Mouse (Mus musculus): Measurements from ENCODE around the gene Nr4a2. TPM values are rescaled to one million over a fixed set of nuclear protein-coding genes. Genes with fewer than 3 reads are reported as not detected.

Nr4a2 gene
- polyA plus RNA-seq, 1 experiment from 2014 or later, result 25.7 TPM

GRCm38 (mm10) chr2:57109926-57110325 lies 13.9 kb downstream of the Nr4a2 start:
- no peak for ATAC-seq (ENCODE audit: low FRiP score)
- 3% methylated on average over 14 of the region's 14 CpGs for WGBS
- peak overlapping the region; percentile 46; the same call in 1 of the 2 replicates for H3K9ac ChIP-seq
- no peaks in the 10 kb centered on the region for H3K36me3 ChIP-seq
- peak overlapping the region; percentile 14 for H3K4me3 ChIP-seq
- peak overlapping the region; percentile 19; the same call in 1 of the 2 replicates for H3K27ac ChIP-seq
- peaks cover 40% of the 10 kb centered on the region for H3K4me1 ChIP-seq (replicated peaks)
- H3K9me3 ChIP-seq, result no peaks in the 10 kb centered on the region
- H3K27me3 ChIP-seq, result peaks cover 90% of the 10 kb centered on the region
- H3K4me2 ChIP-seq, result peak overlapping the region; percentile 22; the same call in 1 of the 2 replicates

DNA sequence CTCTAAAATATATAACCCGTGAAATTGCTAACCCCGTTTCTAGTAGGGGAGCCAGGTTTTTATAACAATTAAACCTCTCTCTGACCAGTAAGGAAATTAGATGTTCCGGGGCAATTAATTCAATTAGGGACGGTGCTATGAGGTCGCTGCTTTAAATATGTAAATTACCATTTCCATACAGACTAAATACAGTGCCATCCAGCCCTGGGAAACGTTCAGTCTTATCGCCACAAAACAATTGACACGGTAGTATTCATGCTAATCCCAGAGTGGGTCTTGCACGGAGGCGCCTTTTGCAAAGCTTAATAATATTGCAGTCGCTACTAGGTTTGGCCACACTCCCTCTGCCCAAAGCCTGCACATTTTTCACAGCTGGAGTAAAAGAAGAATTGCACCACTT lies 14.5 kb downstream of the Nr4a2 start:
- peak overlapping the region; percentile 14 for H3K4me3 ChIP-seq
- H3K36me3 ChIP-seq, result no peaks in the 10 kb centered on the region
- H3K4me2 ChIP-seq, result peak overlapping the region; percentile 22; the same call in 1 of the 2 replicates
- H3K4me1 ChIP-seq (replicated peaks), result peaks cover 42% of the 10 kb centered on the region
- peaks cover 91% of the 10 kb centered on the region for H3K27me3 ChIP-seq
- WGBS, result 2% methylated on average over 11 of the region's 11 CpGs
- H3K9ac ChIP-seq, result no peak overlapping the region
- ATAC-seq (ENCODE audit: low FRiP score), result peak; percentile 41; the same call in 1 of the 2 replicates
- no peaks in the 10 kb centered on the region for H3K9me3 ChIP-seq
- H3K27ac ChIP-seq, result no peak overlapping the region

- Histone ChIP-seq H3K27me3 (peaks cover 91% of the 10 kb centered on the region), H3K36me3 (no peaks in the 10 kb centered on the region), H3K4me2 (peak overlapping the region; percentile 6), H3K27ac (no peak overlapping the region), H3K9ac (no peak overlapping the region), H3K9me3 (no peaks in the 10 kb centered on the region), H3K4me3 (peak overlapping the region; percentile 7; the same call in 1 of the 2 replicates), H3K4me1 (replicated peaks) (peaks cover 37% of the 10 kb centered on the region)
- 11% methylated on average over 7 of the region's 7 CpGs for WGBS
- no peak for ATAC-seq (ENCODE audit: low FRiP score)
Observed at GRCm38 (mm10) chr2:57108349-57108930, 15.4 kb downstream of the Nr4a2 start.

- Histone ChIP-seq H3K36me3 (no peaks in the 10 kb centered on the region), H3K27me3 (peaks cover 96% of the 10 kb centered on the region), H3K4me3 (no peak overlapping the region), H3K4me2 (no peak overlapping the region), H3K4me1 (replicated peaks) (peaks cover 38% of the 10 kb centered on the region), H3K27ac (no peak overlapping the region; the same call in 1 of the 2 replicates), H3K9me3 (no peaks in the 10 kb centered on the region), H3K9ac (no peak overlapping the region)
- WGBS, result 3% methylated on average over 7 of the region's 7 CpGs
- no peak for ATAC-seq (ENCODE audit: low FRiP score)
Observed at GRCm38 (mm10) chr2:57105401-57105800, 18.4 kb downstream of the Nr4a2 start.

- Histone ChIP-seq H3K4me2 (no peak overlapping the region), H3K9me3 (no peaks in the 10 kb centered on the region), H3K4me3 (no peak overlapping the region), H3K27me3 (peaks cover 96% of the 10 kb centered on the region), H3K27ac (no peak overlapping the region), H3K36me3 (no peaks in the 10 kb centered on the region), H3K4me1 (replicated peaks) (peaks cover 31% of the 10 kb centered on the region), H3K9ac (no peak overlapping the region)
- 4% methylated on average over 8 of the region's 8 CpGs for WGBS
- no peak for ATAC-seq (ENCODE audit: low FRiP score)
Observed at GRCm38 (mm10) chr2:57104731-57105130, 19.1 kb downstream of the Nr4a2 start.

GRCm38 (mm10) chr2:57103845-57104660 lies 19.8 kb downstream of the Nr4a2 start:
- Histone ChIP-seq H3K36me3 (no peaks in the 10 kb centered on the region), H3K27ac (no peak overlapping the region), H3K27me3 (peaks cover 95% of the 10 kb centered on the region), H3K9me3 (no peaks in the 10 kb centered on the region), H3K4me1 (replicated peaks) (peaks cover 24% of the 10 kb centered on the region), H3K9ac (no peak overlapping the region), H3K4me3 (no peak overlapping the region), H3K4me2 (peak overlapping the region; percentile 25; the same call in 1 of the 2 replicates)
- under 1% methylated on average over 26 of the region's 26 CpGs for WGBS
- ATAC-seq (ENCODE audit: low FRiP score), result no peak

DNA sequence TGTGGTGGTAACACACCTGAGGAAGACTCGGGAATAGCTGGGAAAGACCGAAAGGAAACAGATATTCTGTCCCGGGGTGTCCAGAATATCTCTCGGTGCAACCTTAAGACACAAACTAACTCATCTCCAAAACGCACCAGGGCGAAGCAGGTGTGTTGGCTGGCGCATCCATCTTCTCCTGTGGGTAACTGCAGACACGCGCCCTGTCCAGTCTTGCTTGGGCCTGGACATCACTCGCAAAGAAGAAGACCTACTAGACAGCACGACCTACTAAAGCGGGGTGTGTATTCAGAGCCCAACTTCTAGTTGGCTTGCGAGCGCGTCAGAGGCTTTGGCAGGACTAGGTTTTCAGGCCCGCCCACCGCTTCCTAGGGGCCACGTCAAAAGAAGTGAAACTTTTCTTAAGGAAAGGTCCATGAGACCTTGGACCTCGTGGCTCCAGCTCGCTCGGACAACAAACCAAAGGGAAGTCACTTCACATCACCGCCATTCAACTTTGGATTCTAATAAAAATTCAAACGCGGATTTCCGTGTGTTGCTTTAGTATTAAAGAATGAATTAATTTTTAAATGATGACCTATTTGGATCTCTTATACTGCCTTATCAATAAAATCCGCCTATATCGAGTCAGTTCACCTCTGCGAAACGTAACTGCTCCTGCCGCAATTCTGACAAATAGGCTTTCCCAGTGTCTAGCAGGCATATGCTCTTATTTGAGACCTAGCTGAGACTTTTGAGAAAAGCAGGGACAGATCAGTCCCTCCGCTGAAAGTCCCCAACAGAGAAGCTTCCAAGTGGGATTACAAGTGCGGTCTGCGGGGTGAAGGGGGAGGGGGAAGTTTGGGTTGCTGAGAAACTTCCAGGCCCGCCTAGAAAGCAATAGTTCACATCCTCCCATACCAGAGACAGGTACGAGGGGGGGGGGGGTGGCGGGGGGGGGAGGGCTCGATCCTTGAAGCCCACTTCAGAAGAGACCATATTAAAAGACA lies 20.7 kb downstream of the Nr4a2 start:
- peak overlapping the region; percentile 61 for H3K4me2 ChIP-seq
- peaks cover 22% of the 10 kb centered on the region for H3K4me1 ChIP-seq (replicated peaks)
- peak; percentile 30; the same call in 1 of the 2 replicates for ATAC-seq (ENCODE audit: low FRiP score)
- WGBS, result 1% methylated on average over 37 of the region's 37 CpGs
- H3K36me3 ChIP-seq, result no peaks in the 10 kb centered on the region
- H3K9me3 ChIP-seq, result no peaks in the 10 kb centered on the region
- peak overlapping the region; percentile 37 for H3K4me3 ChIP-seq
- H3K27me3 ChIP-seq, result peaks cover 95% of the 10 kb centered on the region
- H3K9ac ChIP-seq, result no peak overlapping the region
- no peak overlapping the region for H3K27ac ChIP-seq

DNA sequence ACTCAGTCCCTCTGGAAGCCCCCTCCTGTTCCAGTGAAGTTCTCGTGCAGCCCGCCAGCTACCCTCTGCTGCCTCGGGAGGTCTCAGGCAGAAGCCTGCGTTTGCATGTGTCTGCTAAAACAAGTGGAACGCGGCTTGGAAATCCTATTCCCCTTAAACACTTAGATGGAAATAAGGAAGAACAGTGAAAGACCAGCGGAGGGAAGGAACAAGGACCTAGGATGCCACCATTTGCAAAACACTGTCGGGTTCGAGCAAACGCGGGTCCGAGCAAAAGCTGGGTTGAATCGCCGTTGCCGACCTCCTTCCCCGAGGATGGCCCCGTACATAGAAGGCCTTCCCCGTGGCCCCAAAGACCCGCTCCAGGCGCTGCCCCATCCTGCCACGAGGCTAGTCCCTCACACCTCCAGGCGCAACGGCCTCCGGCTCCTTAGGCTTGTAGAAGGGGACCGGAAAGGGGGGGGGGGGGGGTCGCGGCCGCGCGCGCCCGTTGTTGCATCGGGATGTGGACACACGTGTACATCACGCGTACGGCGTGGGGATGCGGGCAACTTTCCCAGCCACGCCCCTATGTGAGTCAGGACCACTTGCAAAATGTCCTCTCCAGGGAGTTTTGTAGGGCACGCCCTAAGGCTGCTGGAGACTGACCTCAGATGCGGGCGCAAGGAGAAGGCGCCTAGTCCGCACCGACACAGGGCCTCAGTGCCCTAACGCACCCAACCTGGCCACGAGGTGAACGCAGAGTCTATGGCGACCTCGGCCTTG lies 21.5 kb downstream of the Nr4a2 start:
- H3K36me3 ChIP-seq, result no peaks in the 10 kb centered on the region
- H3K4me2 ChIP-seq, result peak overlapping the region; percentile 61
- 0 out of 2 replicates have a peak overlapping the region, but pooled peaks have one; percentile 10 for H3K9ac ChIP-seq
- H3K27me3 ChIP-seq, result peaks cover 96% of the 10 kb centered on the region
- WGBS, result 0% methylated on average over 39 of the region's 51 CpGs
- H3K27ac ChIP-seq, result no peak overlapping the region
- H3K4me3 ChIP-seq, result peak overlapping the region; percentile 37
- H3K9me3 ChIP-seq, result no peaks in the 10 kb centered on the region
- ATAC-seq (ENCODE audit: low FRiP score), result peak; percentile 61
- H3K4me1 ChIP-seq (replicated peaks), result peaks cover 22% of the 10 kb centered on the region

GRCm38 (mm10) chr2:57100241-57100640 lies 23.6 kb downstream of the Nr4a2 start:
- Histone ChIP-seq H3K9me3 (no peaks in the 10 kb centered on the region), H3K4me1 (replicated peaks) (peaks cover 22% of the 10 kb centered on the region), H3K36me3 (no peaks in the 10 kb centered on the region), H3K27ac (no peak overlapping the region), H3K27me3 (peaks cover 87% of the 10 kb centered on the region), H3K4me3 (no peak overlapping the region), H3K4me2 (no peak overlapping the region), H3K9ac (no peak overlapping the region)
- ATAC-seq (ENCODE audit: low FRiP score), result no peak
- WGBS, result 68% methylated on average over 3 of the region's 3 CpGs

- Histone ChIP-seq H3K4me1 (replicated peaks) (no peaks in the 10 kb centered on the region), H3K4me3 (no peak overlapping the region), H3K4me2 (no peak overlapping the region), H3K9ac (no peak overlapping the region), H3K27me3 (no peaks in the 10 kb centered on the region), H3K27ac (no peak overlapping the region), H3K9me3 (no peaks in the 10 kb centered on the region), H3K36me3 (no peaks in the 10 kb centered on the region)
- ATAC-seq (ENCODE audit: low FRiP score), result no peak
- 79% methylated on average over 9 of the region's 9 CpGs for WGBS
Observed at GRCm38 (mm10) chr2:57072452-57072851, 51.4 kb downstream of the Nr4a2 start.

GRCm38 (mm10) chr2:57063480-57063879 lies 60.3 kb downstream of the Nr4a2 start:
- H3K4me3 ChIP-seq, result no peak overlapping the region
- 80% methylated on average over 1 of the region's 1 CpGs for WGBS
- ATAC-seq (ENCODE audit: low FRiP score), result no peak
- no peak overlapping the region for H3K4me2 ChIP-seq
- H3K9me3 ChIP-seq, result no peaks in the 10 kb centered on the region
- H3K9ac ChIP-seq, result no peak overlapping the region
- no peaks in the 10 kb centered on the region for H3K4me1 ChIP-seq (replicated peaks)
- no peak overlapping the region for H3K27ac ChIP-seq
- H3K36me3 ChIP-seq, result no peaks in the 10 kb centered on the region
- no peaks in the 10 kb centered on the region for H3K27me3 ChIP-seq

Data from hindbrain, embryonic 13.5 days (tissue).